In the genomic region with DNA sequence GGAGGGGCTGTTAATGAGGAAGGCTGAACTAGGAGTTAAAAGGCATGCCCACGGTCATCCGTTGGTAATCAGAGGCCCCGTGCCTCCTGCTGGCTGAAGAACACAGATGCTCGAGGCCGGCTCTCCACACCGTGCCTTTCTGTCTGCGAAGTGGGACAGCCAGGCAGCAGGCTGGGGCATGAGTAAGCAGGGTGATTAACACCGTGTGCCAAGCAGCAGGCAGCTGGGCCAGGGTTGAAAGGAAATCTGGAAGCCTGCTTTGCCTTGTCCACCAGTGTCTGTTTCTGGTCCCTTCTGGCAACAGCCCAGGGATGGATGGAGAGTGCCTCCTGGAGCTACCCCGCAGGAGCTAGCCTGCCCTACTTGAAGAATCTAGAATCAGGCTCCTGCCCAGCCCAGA, we compare ENCODE assay signal across 7 mouse cellular contexts.
DNase-seq lines count a peak whose midpoint lies in the region; ATAC-seq and TF ChIP-seq lines count a peak whose summit lies in the region.

No protein-coding gene starts in this region.

- peaks cover 94% of the 10 kb centered on the region for H3K4me1 ChIP-seq in midbrain, embryonic 10.5 days

- ATAC-seq in frontal cortex, adult (ENCODE audit: low TSS enrichment): peak; percentile 79

- peak; percentile 3 for DNase-seq in WW6 (ENCODE audit: low read depth, low spot score)
- DNase-seq in brain, embryonic 14.5 days (ENCODE audit: low read depth): peak; percentile 93
- DNase-seq in midbrain, embryonic 10.5 days (ENCODE audit: low spot score): no peak
- no peak for DNase-seq in thymus, postnatal 0 days (ENCODE audit: low spot score)
- no peak for DNase-seq in kidney, adult 18-20 months
- DNase-seq in kidney, adult 9 months: no peak

- H3K4me3 ChIP-seq in midbrain, embryonic 10.5 days: no peak overlapping the region

- 53% methylated on average over 9 of the region's 9 CpGs for WGBS in midbrain, embryonic 10.5 days

- H3K27me3 ChIP-seq in midbrain, embryonic 10.5 days (ENCODE audit: low read depth, poor library complexity, severe bottlenecking): no peaks in the 10 kb centered on the region

- H3K27ac ChIP-seq in midbrain, embryonic 10.5 days (replicated peaks): peak overlapping the region; percentile 71

- no peak for TF ChIP-seq CTCF in brain, embryonic 14.5 days (IDR thresholded peaks at IDR 0.05; ENCODE audit: borderline replicate concordance, extremely low read depth, insufficient read depth, insufficient read length)

- peaks cover 16% of the 10 kb centered on the region; the same call in 1 of the 2 replicates for H3K36me3 ChIP-seq in midbrain, embryonic 10.5 days

- no peaks in the 10 kb centered on the region; the same call in 1 of the 2 replicates for H3K9me3 ChIP-seq in midbrain, embryonic 10.5 days (replicated peaks)

- no peak for TF ChIP-seq POLR2A in brain, embryonic 14.5 days (IDR thresholded peaks at IDR 0.05; ENCODE audit: borderline replicate concordance, extremely low read depth, insufficient read depth, insufficient read length, poor library complexity, severe bottlenecking)

Comparison
In these comparisons a context has a peak if more than half of its experiments do, and no peak if none do; other contexts are left out.
1. DNase-seq: peak in WW6 (single experiment) and brain, embryonic 14.5 days (single experiment); none in midbrain, embryonic 10.5 days (single experiment), thymus, postnatal 0 days (single experiment), kidney, adult 18-20 months (single experiment) and kidney, adult 9 months (single experiment).